Mouse (Mus musculus): ENCODE measurements around the gene Tnfsfm13. TPM values are rescaled to one million over a fixed set of nuclear protein-coding genes. Genes with fewer than 3 reads are reported as not detected.

Tnfsfm13 gene
- total RNA-seq, 2 experiments from 2014 or later, result 2.9 to 4.5 TPM

GRCm38 (mm10) chr11:69681314-69682208 is 14.3 kb downstream of the Tnfsfm13 start, which contains the start of gene Senp3:
Gene Senp3 (minus strand): TSS chr11:69682084.
- peak; percentile 97 for DNase-seq

- DNase-seq, result no peak
Measured at GRCm38 (mm10) chr11:69680136-69680855, 15.6 kb downstream of the Tnfsfm13 start.

DNA sequence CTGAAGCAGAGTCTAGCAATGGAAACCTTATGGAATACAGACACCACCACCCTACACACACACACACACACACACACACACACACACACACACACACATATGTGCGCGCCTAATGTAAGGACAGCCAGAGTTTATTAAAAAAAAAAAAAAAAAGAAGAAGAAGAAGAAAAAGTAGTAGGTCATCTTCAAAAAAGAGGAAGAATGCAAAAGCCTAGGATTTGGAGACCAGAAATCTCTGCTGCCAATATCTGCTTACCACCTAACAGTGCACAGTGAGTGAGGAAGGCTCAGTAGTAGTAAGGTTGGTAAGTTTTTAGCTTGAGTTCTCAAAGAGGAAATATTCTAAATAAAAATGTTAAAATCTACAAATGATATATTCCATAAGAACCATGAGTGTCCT is 16.8 kb downstream of the Tnfsfm13 start:
- DNase-seq, result no peak

DNA sequence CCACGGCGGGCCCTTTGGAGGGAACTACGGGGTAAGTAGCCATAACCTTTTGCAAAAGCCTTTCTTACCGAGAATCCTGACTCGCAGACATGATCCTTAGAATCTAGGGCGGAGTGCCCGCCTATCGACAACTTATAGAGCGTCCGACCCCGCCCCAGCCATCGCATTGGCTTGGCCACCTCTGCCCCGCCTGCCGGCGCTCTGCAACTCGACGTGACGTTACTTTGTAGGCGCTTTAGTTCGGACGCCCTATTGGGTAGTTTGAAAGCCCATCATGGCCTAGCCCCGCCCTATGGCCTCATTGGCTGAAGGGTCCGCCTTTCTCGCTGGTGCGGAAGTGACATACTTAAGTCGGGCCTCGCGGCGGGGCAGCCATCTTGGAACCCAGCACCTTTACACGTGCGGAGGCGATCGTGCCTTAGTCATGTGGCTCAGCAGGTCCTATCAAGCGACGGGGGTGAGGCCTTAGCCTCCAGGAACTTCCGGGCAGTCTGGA is 23.6 kb downstream of the Tnfsfm13 start, which contains the start of gene Eif4a1:
TSS of gene Eif4a1 (minus strand) at position 213 of the 496 bp plus-strand sequence.
- peak; percentile 97 for DNase-seq

DNA sequence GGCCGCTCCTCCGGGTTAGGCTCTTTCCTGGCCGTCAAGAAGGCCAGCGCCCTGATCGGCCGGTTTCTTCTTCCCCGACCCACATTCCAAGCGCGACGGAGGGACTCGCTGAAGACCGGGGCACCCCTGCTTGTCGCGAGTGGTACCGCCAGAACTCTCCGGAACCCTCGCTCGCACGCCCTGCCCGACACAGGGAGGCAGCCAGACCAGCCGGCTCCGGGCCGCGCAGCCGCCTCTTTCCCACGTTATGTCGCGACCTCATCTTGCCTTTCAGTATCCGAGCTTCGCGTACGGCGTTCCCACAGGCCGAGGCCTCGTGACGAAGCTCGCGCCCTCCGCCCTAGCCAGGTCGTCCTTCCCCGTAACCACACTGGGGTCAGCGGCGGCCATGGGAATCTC is 24.2 kb downstream of the Tnfsfm13 start:
- no peak for DNase-seq

DNA sequence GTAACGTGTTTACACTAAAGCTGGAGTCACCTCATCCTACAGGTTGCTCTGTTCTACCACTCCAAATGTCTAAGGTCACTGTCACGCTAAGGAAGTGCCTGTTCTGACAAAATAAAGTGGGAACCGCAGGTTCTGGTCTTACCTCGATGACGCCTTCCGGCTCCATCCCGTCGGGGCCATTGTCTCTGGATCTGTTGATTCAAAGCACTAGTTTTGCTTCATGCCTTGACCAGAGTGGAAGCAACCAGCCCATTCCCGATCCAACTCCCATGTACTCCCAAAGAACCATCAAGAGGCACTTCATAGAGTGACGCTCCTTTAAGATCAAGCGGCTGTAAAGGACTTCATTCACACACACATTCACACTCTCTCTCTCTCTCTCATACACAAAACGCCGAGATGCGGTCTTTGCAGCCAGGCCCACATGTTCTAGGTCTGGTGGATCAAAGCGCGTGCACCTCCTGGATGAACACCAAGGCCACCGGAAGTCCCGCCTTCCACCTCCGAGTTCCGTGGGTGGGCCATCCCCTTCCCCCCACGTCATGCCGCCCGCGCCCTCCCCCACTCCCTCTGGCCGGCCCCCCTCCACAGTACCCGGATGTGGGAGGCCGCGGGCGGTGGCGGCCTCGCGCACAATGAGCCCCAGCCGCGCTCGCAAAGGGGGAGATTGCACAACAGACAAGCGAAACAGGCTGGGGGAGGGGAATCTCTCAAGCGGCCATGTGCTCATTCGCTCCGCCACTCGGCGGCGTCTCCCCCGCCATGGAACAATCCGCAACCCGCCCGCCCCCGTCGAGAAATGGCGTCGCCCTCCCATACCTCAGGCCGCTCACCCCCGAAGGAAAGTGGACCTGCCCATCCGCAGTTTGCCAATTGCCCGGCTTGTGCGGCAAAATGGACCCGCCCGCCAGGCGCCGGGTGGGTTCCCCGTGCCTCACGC is 24.8 kb downstream of the Tnfsfm13 start:
- DNase-seq, result peak; percentile 97

GRCm38 (mm10) chr11:69666665-69667005 is 29.3 kb downstream of the Tnfsfm13 start:
- no peak for DNase-seq

DNA sequence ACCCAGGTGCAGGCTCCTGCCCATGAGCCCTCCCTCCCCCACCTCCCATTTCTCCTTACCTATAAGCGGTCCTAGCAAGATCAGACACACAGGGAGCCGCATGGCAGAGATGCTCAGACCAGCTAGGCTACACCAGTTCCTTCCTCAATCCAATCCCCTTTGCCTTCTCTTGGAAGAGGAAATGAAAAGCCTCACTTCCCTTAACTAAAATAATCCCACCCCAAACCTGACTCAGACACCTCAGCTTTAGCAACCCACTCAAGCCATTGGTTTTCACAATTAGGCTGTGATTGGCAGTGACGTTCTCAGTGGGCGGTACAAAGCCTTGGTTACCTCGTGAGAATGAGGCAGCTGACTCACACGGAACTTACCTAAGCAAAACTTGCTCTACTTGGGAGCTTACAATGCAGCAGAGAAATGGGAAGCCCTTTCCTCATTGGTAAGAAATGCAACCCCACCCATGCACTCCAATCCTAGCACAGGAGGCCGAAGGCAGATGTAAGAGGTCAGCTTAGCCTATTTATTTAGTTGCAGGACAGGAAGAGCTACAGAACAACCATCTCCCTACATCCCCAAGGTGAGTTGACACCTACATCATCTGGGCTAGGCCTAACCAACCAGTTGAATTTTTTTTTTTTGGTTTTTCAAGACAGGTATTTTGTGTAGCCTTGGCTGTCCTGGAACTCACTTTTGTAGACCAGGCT is 29.8 kb downstream of the Tnfsfm13 start, which contains the start of gene Cd68:
TSS of gene Cd68 (minus strand) at position 193 of the 704 bp plus-strand sequence.
- no peak for DNase-seq

DNA sequence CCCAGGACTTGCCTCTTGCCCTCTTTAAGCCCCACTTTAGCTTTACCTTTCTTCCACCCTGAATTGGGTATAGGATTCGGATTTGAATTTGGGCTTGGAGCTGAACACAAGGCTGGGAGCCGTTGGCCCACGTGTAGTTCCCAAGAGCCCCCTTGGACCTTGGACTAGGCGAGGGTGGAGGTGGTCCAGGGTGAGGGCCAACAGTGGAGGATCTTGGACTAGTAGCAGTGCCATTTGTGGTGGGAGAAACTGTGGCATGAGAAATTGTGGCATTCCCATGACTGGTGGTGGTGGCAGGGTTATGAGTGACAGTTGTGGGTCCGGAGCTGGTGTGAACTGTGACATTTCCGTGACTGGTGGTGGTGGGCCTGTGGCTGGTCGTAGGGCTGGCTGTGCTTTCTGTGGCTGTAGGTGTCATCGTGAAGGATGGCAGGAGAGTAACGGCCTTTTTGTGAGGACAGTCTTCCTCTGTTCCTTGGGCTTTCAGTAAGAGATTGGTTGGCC is 30.4 kb downstream of the Tnfsfm13 start:
- DNase-seq, result no peak

GRCm38 (mm10) chr11:69664841-69665240 is 31.1 kb downstream of the Tnfsfm13 start:
- no peak for DNase-seq

- DNase-seq, result no peak
Measured at GRCm38 (mm10) chr11:69663795-69664194, 32.1 kb downstream of the Tnfsfm13 start.

GRCm38 (mm10) chr11:69662967-69663671 is 32.8 kb downstream of the Tnfsfm13 start:
- DNase-seq, result no peak

GRCm38 (mm10) chr11:69662213-69662966 is 33.5 kb downstream of the Tnfsfm13 start, which contains the start of gene Mpdu1:
Gene Mpdu1 (minus strand): TSS chr11:69662642.
- peak; percentile 89 for DNase-seq

GRCm38 (mm10) chr11:69661221-69661881 is 34.5 kb downstream of the Tnfsfm13 start:
- no peak for DNase-seq

- no peak for DNase-seq
Measured at GRCm38 (mm10) chr11:69657462-69657881, 38.4 kb downstream of the Tnfsfm13 start.

- no peak for DNase-seq
Measured at GRCm38 (mm10) chr11:69656617-69657461, 39.1 kb downstream of the Tnfsfm13 start.

DNA sequence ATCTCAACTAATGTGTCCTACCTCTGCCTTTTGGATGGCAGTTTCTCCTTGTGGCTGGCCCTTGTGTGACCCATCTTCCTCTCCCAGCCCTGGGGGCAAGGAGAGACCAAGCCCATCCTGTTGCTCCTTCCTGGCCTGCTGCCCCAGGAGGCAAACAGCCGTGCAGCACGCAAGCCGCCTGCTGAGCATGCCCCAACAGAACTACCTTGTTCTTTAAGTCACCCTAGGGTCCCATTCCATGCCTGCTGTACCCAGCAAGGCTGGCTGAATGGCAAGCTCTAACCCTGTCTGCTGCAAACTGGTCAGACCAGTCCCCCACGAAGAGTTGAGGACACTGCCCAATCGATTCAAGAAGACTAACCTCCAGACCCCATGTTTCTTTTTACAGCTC is 39.8 kb downstream of the Tnfsfm13 start:
- DNase-seq, result no peak
